Mouse (Mus musculus) mesoderm, embryonic 11.5 days (tissue): ENCODE data around the gene 0610030E20Rik.

ENCODE experiments used
- DNase-seq: peaks from one replicate; pipeline ENCODE4 v3.0.0-alpha.2; 2012; ENCODE audit warnings: low read depth, low spot score

Gene 0610030E20Rik

GRCm38 (mm10) chr6:72370091-72370490, 23.0 kb downstream of the 0610030E20Rik start:
- DNase-seq, result no peak

GRCm38 (mm10) chr6:72371147-72371546, 24.0 kb downstream of the 0610030E20Rik start:
- DNase-seq, result no peak

GRCm38 (mm10) chr6:72371571-72371970, 24.5 kb downstream of the 0610030E20Rik start:
- DNase-seq, result no peak

GRCm38 (mm10) chr6:72373184-72373583, 26.1 kb downstream of the 0610030E20Rik start:
- no peak for DNase-seq

- no peak for DNase-seq
Measured at GRCm38 (mm10) chr6:72374206-72374605, 27.1 kb downstream of the 0610030E20Rik start.

GRCm38 (mm10) chr6:72374820-72375563, 27.9 kb downstream of the 0610030E20Rik start:
- DNase-seq, result no peak

GRCm38 (mm10) chr6:72378510-72379234, 31.6 kb downstream of the 0610030E20Rik start:
- DNase-seq, result no peak

- no peak for DNase-seq
Measured at GRCm38 (mm10) chr6:72379377-72380130, 32.4 kb downstream of the 0610030E20Rik start.

- DNase-seq, result no peak
Measured at GRCm38 (mm10) chr6:72380131-72380770, 33.1 kb downstream of the 0610030E20Rik start, which contains the start of gene Vamp5. Gene Vamp5 (minus strand): TSS chr6:72380468.

- DNase-seq, result no peak
Measured at GRCm38 (mm10) chr6:72382494-72382893, 35.4 kb downstream of the 0610030E20Rik start.

- no peak for DNase-seq
Measured at GRCm38 (mm10) chr6:72383142-72383820, 36.2 kb downstream of the 0610030E20Rik start.

GRCm38 (mm10) chr6:72383952-72384351, 36.8 kb downstream of the 0610030E20Rik start:
- DNase-seq, result no peak

GRCm38 (mm10) chr6:72385258-72385657, 38.1 kb downstream of the 0610030E20Rik start:
- DNase-seq, result no peak

GRCm38 (mm10) chr6:72386561-72386960, 39.4 kb downstream of the 0610030E20Rik start:
- no peak for DNase-seq

- no peak for DNase-seq
Measured at GRCm38 (mm10) chr6:72387816-72388215, 40.7 kb downstream of the 0610030E20Rik start.

GRCm38 (mm10) chr6:72388266-72388665, 41.1 kb downstream of the 0610030E20Rik start:
- no peak for DNase-seq

GRCm38 (mm10) chr6:72388791-72389329, 41.7 kb downstream of the 0610030E20Rik start:
- DNase-seq, result no peak

- no peak for DNase-seq
Measured at GRCm38 (mm10) chr6:72389471-72389940, 42.4 kb downstream of the 0610030E20Rik start.

GRCm38 (mm10) chr6:72389941-72390771, 43.0 kb downstream of the 0610030E20Rik start, which contains the start of gene Vamp8:
Gene Vamp8 (minus strand): TSS chr6:72390703.
- no peak for DNase-seq
